Mouse (Mus musculus) adipocyte (in vitro differentiated cells): Measurements from ENCODE around the gene Coro2b.
"Not testable (repeated sequence)": the region's sequence is repeated elsewhere in the genome, so short reads cannot be mapped to it uniquely, and the experiment has no call there.

Experiments used
- DNase-seq: peaks from one replicate; pipeline ENCODE4 v3.0.0-alpha.2; 2016; ENCODE audit warnings: low spot score

Gene Coro2b

DNA sequence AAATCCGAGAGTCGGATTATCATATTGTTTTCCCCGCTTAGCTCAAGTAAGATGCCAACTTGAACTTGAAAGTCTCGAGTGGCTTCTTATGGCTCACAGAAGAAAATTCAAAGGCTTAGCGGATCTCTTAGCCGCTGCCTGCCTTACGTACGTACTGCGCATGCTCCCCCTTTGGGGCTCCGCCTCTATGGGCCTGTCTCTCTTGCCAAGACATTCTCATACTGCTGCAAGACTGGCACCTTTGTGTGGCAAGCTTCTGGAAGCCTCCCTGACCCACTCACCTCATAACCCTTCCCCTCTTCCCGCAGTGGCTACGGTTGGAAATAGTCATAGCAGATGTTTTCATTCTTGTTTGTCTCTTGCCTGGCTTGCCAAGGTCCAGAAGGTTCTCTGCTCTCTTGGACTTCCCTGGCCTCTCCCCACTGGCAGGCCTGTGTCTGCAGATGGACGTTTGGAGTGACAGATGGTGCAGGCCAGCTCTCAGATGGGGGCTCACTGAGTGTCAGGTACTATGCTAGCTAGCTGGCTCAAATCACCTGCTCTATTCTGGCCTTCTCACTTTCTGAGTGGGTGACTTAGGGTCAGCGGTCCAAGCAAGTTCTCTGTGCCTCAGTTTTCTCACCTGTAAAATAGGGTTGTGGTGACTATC, 65.2 kb downstream of the Coro2b start:
- peak; percentile 90 for DNase-seq

DNA sequence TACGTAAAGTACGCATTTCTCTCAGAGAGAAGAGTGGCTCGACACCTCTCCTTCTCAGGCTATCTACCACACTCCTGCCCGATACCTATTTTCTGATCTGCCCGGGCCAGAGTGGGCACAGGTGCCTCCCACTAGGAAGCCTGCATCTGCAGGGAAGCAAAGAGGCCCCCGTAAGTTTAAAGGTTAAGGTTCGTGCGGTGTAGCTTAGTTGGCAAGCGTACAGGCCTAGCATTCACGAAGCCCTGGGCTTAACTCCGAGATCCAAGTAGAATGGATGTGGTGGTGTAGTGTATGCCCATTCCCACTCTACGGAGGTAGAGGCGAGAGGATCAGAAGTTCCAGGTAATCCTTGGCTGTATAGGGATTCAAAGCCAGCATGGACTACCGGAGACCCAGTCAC, 65.8 kb downstream of the Coro2b start:
- DNase-seq = no peak

DNA sequence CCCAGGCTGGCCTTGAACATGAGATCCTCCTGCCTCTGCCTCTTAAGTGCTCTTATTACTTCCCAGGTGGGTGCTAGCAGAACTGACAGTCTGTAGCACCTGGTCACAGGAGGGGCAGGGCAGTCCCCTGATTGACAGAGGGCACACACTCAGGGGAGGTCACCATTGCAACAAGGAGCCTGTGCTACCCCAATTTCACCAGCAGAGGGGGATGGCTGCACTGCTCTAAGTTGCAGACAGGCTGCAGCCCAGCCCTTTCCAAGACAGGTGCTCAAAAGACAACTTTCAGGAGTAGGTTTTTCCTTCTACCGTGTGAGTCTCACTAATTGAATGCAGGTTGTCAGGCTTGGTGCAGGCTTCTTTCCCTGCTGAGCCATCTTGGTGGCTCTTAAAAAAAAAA, 66.4 kb downstream of the Coro2b start:
- peak; percentile 87 for DNase-seq

DNA sequence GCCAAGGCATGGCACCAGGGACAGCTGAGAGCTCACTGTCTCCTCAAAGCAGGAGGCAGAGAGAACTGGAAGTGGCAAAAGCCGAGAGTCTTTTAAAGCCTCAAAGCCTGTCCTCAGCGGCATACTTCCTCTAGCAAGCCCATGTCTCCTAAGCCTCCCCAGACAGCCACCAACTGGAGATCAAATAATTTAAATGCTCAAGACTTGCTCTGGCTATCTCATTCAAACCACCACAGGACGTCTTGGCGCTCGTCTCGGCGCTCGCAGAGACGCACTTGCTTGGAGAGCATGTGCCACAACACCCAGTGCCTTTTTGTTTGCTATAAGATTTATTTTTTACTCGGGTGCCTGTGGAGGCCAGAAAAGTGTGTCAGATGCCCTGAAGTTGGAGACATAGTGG, 67.1 kb downstream of the Coro2b start:
- DNase-seq = no peak

DNA sequence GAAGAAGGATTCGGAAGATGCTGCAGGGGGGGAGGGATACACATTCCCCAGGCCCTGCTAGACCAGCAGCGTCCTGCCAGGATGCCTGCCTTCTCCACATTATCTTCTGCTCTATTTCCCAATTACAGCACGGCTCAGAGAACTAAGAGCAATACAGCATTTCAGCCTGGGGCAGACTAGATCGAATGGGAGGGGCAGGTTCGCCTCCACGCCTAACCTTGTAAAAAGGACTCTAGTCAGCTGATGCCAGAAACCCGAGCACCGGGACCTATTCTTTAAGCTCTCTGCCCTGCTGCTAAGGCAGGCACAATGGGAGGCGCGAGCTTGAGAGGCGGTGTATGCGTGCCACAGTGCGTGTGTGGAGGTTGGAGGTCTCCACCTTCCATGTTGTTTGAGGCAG, 67.7 kb downstream of the Coro2b start:
- no peak for DNase-seq

DNA sequence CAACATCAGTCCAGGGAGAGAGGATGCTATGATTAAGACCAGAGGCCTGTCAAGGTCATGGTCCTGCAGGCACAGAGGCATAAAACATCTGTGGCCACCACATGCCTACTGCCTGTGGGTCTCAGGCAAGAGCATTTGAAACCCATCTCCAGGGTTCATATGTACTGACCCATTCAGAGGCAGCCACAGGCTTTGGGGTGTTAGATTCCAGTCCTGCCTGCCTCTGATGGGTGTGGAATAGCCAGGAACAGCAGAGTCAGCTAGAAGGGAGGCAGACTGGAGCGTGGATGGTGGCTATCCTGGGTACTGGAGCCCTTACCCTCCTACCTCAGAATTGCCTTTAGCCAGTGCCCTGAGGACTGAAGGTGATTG, 69.4 kb downstream of the Coro2b start:
- DNase-seq = no peak

DNA sequence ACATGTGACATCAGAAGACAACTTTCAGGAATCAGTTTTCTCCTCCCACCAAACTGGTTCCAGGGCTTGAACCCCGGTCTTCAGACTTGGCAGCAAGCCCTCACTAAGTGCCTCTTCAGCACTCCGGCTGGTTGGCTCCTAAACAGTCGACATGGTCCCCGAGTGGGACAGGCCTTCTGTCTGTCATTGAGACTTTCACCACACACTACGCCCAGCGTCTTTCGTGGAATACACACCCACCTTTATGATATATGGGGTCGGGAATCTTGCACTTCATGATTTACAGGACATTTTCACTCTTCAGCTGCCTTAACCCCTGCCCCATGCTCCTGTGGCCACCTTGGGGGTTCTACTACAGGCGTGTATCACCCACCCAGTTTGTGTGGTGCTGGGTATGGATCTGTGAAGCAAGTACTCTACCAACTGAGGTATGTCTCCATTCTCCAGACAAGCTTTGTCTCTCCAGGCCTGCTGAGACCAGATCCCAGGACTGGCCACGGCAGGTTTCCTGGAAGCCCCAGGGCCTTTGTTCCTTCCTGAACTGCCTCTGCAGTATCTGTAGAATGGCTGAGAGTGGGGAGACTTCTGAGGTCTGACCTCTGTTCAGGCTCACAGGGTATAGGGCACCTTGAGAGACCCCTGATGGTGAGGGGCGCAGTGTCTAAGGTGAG, 70.0 kb downstream of the Coro2b start:
- DNase-seq = no peak

DNA sequence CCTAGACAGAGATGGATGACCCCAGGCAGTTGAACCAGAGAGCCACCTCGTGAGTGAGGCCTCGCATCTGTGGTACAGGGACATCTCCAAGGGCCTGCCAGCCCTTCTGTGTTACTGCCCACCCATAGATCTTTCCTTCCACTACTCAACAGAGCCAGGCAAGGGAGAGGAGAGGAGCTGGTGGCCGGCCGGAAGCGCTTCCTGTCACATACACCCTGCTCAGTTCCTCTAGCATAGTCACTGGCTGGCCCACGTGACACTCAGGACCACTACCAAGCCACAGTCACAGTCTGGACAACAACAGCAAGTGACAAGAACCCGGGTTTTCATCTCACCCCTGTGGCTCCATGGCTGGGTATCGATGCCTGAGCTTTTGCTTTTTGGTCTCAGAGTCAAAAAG, 70.8 kb downstream of the Coro2b start:
- DNase-seq = no peak

DNA sequence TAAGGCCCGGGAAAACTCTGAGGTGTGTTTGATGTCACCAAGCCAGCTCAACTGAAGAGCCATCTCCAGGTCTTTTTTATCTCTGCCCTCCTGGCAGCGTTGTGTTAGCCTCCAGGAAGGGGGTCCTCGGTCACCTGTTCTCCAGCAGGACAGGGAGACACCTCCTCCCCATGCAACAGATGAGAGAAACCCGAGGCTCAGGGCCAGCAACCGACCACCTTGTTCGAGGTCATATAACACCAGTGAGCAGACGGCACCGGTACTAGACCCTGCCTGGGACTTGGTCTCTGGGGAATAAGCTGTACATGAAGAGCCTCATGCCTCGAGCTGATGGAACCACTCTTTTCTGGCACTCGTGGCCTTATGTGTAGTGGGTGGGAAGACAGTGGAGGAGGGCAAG, 72.1 kb downstream of the Coro2b start:
- DNase-seq = no peak

DNA sequence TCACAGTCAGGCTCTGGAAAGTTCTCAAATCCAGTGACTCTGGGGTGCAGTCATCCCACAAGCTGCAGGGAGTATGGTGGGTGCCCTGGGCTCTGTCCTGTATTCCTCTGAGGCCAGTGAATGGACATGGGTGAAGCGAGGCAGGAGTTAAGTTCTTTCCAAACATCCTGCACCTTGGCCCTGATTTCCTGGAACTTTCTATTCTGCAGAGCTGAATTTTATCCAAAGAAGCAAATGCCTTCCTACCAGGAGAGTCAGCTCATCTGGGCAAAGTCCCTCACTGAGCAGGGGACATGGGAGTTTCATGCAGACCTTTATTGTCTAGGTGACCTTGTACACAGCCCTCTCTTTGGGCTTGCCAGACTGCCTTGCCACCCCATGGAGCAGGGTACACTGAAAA, 75.1 kb downstream of the Coro2b start:
- peak; percentile 76 for DNase-seq

DNA sequence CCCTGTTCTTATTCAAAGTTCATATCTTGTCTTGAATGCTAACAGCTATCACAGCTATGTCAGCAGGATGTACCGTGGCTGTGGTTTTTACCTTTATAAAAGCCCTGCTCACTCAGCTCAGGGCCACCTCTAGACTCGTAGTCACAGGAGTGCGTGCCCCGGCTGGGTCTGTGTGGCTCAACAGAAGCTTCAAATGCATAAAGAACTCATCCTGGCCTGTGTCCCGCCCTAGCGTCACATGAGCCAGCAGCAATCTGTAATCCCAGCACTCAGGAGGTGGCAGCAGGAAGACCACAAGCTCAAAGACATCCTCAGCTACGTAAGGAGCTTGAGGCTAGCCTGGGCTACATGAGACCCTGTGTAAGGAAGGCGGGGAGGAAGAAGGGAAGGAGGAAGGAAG, 75.7 kb downstream of the Coro2b start:
- DNase-seq = no peak

DNA sequence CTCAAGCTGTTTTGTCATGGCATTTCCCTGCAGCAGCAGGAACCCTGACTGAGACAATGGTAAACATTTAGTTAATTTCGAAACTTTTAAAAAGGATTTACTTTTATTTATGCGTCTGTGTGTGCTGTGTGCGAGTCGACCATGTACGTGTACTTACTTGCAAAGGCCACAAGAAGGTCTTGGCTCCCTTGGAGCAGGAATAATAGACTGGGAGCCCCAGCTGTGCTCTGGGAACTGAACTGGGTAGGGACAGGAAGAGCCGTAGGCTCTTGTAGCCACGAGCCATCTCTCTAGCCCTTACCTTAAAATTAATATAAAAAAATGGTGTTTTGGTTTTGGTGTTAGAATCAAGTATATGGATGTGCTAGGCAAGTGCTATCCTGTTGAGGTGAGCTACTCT, 76.8 kb downstream of the Coro2b start:
- no peak for DNase-seq

DNA sequence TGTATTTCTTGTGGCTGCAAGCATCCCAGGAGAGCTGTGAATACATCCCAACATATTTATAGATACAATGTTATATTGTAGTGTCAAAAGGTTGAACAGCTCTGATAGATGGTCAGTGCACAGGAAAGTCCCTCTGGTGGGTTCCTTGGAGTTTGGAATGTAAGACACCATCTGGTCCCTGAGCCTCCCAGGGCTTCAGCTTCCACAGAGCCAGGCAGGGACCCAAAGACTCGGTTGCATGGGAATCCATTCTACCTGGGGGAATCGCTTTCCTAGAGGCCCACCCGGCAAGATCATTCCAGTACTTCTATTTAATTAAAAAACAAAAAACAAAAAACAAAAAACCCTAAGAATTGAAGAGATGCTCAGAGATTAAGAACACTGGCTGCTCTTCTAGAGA, 78.4 kb downstream of the Coro2b start:
- DNase-seq = no peak

DNA sequence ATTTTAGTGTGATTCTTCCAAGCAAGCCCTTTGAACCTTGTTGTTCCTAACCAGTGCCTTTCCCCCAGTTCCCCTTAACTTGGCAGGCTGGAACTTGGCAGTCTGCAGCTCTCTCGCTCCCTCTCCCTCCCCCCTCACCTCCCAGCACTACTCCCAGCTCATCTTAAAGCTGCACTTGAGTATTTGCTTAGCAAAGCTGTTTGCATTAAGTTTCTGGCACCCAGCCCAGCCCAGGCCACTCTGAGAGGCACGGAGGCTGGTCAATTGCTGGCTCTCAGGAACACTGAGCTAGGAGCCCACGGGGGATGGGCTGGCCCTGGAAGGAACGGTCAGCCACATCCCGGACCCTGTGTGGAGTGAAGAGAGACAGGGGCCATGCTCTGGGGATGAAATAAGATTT, 80.8 kb downstream of the Coro2b start:
- DNase-seq = peak; percentile 97

DNA sequence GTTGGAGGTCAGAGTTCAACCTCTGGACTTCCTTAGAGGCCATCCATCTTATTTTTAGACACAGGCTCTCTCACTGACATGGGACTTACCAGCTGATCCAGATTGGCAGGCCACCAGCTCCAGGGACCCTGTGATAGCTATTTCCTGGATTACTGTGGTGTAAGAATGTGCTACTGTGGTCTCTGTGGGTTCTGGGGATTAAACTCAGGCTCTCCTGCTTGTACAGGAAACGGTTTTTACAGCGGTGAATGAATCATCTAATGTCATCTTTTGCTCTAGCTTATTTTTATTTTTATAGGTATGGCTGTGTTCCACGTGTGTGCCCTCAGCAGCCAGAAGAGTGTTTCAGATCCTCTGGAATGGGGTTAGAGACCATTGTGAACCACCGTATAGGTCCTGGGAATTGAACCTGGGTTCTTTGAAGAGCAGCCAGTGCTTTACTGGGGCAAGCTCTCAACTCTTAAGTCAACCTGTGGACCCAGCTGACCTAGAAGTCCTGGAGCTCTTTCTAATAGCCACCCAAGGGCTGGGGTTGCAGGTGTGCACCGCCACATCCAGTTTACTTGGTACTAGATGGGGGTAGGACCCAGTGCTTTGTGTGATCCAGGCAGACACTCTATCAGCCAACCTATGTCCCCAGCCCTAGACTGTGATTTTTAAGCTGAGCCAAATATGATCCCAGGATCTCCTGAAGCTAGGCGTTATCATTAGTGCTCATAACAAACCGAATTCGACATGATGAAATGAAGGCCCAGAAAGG, 81.5 kb downstream of the Coro2b start:
- peak; percentile 72 for DNase-seq

DNA sequence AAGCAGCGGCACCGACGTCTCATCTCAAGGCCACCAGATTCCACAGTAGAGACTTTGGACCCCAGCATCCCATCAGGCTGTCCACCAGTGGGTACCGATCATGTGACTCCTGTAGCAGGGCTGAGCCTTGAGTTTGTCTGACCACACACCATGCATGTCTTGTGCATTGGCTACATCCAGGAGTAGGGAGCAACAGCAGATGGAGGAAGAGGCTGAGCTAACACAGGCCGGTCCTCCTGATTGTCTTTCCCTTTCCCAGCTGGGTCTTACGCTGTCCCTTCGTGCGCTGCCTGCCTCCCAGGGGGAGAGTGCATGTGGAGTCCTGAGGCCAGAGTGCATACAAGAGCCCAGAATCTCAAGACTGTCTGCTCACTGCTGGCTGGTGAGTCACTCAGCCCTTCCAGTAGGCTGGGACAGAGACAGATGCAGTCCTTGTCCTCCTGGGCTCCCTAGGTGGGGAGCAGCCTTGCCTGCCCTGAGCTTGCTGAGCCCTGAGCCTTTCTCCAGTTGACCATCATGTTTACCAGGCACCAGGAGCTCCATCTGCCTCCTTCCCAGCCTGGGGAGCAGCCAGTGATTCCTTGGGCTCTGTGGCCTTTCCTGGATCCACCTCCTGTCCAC, 84.4 kb downstream of the Coro2b start:
- no peak for DNase-seq

DNA sequence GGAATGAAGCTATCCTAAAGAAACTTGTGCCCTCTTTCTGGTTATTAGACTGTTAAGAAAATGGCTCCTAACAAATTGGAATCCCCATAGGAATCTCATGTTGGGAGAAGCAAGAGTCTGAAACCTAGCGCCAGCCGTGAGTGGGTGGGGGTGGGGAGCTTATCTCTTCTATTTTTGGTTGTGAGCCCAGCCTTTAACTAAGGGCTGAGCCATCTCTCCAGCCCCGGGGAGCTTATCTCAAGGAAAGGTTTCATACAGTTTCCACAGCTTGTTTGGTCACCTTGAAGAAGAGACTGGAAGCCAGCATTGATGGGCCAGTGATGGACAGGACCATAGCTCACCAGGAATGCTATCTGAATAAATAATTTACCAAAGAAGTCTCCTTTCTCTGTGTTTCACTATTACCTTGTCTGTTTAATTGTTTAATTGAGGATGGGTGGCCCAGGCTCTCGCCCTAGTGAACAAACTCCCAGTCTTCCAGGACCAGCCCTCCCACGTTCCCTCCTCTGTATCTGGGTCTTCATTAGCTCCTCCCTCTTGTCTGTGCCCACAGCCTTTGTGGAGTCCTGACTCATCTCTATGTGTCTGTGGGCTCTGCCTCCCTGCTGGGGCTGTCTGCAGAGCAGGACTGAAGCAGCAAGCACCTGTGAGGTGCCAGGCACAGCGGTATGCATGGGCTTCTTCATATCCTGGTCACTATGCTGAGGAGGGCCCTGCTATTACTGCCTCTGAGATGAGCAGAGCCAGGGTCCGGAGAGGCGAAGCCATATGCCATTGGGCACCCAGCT, 85.1 kb downstream of the Coro2b start:
- no peak for DNase-seq

DNA sequence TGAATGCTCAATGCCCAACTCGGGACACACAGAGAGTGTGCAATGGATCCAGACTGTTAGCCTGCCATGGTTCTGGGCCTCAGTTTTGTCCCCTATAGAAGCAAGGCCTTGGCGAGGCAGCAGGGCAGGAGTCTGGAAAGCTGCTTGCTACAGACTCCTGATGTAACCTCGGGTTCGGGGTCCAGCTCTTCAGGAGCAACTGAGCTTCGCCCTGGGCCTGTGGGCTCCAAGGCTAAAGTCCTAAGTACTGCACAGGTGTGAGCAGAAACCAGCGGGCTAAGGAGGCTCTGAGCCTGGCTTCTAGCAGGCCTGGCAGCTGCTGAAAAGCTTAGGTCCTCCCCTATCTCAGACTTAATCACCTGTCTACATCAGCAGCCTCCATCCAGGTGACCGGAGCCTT, 86.0 kb downstream of the Coro2b start:
- no peak for DNase-seq

DNA sequence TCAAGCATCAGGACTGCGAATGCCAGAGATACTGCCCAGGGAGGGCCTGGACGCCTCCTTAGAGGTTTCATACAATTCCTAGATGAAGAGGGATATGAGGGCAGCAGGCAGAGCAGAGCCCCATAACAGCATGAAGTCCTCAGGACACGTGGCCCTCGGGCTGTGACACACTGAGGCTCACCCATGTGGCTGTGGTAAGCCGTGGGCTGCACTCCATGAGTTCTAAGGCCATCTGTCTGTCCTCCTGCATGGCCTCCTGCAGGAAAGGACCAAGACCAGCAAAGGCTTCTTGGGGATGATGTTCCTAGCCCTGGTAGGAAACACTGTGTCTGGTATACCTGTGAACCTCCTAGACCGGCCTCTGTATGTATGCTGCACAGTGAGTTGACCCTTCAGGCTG, 86.5 kb downstream of the Coro2b start:
- DNase-seq = no peak

DNA sequence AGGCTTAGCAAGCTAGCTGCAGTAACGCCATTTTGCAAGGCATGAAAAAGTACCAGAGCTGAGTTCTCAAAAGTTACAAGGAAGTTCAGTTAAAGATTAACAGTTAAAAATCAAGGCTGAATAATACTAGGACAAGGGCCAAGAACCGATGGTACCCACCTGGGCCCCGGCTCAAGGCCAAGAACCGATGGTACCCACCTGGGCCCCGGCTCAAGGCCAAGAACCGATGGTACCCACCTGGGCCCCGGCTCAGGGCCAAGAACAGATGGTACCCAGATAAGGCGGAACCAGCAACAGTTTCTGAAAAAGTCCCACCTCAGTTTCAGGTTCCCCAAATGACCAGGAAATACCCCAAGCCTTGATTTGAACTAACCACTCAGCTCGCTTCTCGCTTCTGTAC, 89.5 kb downstream of the Coro2b start:
- DNase-seq = not testable (repeated sequence)

DNA sequence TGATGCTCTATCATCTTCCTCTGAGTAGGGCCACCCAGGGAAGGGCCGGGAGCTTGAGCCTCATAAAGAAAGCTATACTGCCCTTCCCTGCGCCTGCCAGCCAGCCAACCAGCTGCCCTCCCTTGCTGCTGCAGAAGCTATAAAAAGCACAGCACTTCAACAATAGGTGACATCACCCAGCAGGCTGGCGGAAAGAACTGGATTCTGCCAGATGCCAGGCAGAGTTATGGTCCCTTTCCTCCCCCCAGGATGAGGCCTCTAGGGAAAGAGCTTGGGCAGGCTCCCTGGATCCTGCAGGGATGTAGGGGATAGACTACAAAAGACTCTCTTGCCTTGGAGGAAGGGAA, 98.1 kb downstream of the Coro2b start:
- peak; percentile 62 for DNase-seq

DNA sequence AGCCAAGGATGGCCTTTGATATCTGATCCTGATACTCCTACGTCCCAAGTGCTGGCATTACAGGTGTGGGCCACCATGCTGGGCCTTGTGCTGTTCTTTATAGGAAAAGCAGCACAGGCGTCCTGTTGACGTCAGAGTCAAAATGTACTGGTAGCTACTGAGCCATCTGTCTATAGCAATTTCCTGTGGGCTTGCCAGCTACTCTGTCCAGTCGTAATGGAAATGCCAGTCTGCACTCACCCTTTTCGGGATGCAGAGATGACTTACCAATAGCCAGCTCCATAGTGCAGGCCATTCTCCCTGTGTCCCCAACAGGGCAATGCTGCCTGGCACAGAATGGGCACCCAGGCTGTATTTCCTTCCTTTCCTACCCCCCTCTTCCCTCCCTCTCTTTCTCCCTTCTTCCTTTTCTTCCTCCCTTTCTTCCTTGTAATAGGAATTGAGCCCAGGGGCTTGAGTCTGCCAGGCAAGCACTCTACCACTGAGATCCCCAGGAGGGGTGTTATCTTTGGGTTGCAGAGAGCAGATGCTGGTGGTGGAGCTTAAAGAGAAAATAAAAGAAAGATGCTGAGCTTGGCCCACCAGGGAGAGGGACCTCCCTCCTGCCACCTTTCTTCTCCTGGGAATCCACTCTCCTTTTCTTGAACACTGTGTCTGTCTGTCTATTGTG, 98.6 kb downstream of the Coro2b start:
- DNase-seq = no peak
